Mouse (Mus musculus): ENCODE measurements around the gene Chst11.

Gene Chst11

GRCm38 (mm10) chr10:83161656-83162365, 176.5 kb downstream of the Chst11 start:
- in situ Hi-C loops (cut with MboI; ENCODE audit: unreplicated experiment in 2 of 2) = no loop called here

- in situ Hi-C loops (cut with MboI; ENCODE audit: unreplicated experiment in 2 of 2) = no loop called here
Observed at GRCm38 (mm10) chr10:83163946-83164345, 178.6 kb downstream of the Chst11 start.

GRCm38 (mm10) chr10:83164901-83165435, 179.7 kb downstream of the Chst11 start:
- in situ Hi-C loops (cut with MboI; ENCODE audit: unreplicated experiment in 2 of 2) = no loop called here

- in situ Hi-C loops (cut with MboI; ENCODE audit: unreplicated experiment in 2 of 2) = no loop called here
Observed at GRCm38 (mm10) chr10:83165521-83166243, 180.4 kb downstream of the Chst11 start.

GRCm38 (mm10) chr10:83166272-83166671, 181.0 kb downstream of the Chst11 start:
- in situ Hi-C loops (cut with MboI; ENCODE audit: unreplicated experiment in 2 of 2) = no loop called here

GRCm38 (mm10) chr10:83167492-83167891, 182.2 kb downstream of the Chst11 start:
- in situ Hi-C loops (cut with MboI; ENCODE audit: unreplicated experiment in 2 of 2) = no loop called here

GRCm38 (mm10) chr10:83168303-83169056, 183.2 kb downstream of the Chst11 start:
- in situ Hi-C loops (cut with MboI; ENCODE audit: unreplicated experiment in 2 of 2) = no loop called here

- in situ Hi-C loops (cut with MboI; ENCODE audit: unreplicated experiment in 2 of 2) = no loop called here
Observed at GRCm38 (mm10) chr10:83169554-83169953, 184.3 kb downstream of the Chst11 start.

- in situ Hi-C loops (cut with MboI; ENCODE audit: unreplicated experiment in 2 of 2) = no loop called here
Observed at GRCm38 (mm10) chr10:83178151-83178550, 192.9 kb downstream of the Chst11 start.

GRCm38 (mm10) chr10:83178661-83179060, 193.4 kb downstream of the Chst11 start:
- in situ Hi-C loops (cut with MboI; ENCODE audit: unreplicated experiment in 2 of 2) = no loop called here

GRCm38 (mm10) chr10:83181831-83182572, 196.7 kb downstream of the Chst11 start:
- in situ Hi-C loops (cut with MboI; ENCODE audit: unreplicated experiment in 2 of 2) = loop anchor here (5.0 to 10.0 kb wide), 3 partner anchors 195 to 387 kb away; partner anchors contain the start of gene Chst11 (in 2 of the 2)

- in situ Hi-C loops (cut with MboI; ENCODE audit: unreplicated experiment in 2 of 2) = loop anchor here (5.0 to 10.0 kb wide), 3 partner anchors 195 to 388 kb away; partner anchors contain the start of gene Chst11 (in 2 of the 2)
Observed at GRCm38 (mm10) chr10:83182573-83182960, 197.3 kb downstream of the Chst11 start.

GRCm38 (mm10) chr10:83183634-83184479, 198.6 kb downstream of the Chst11 start:
- in situ Hi-C loops (cut with MboI; ENCODE audit: unreplicated experiment in 2 of 2) = loop anchor here (5.0 to 10.0 kb wide), 3 partner anchors 197 to 389 kb away; partner anchors contain the start of gene Chst11 (in 2 of the 2)

- in situ Hi-C loops (cut with MboI; ENCODE audit: unreplicated experiment in 2 of 2) = loop anchor here (5.0 to 10.0 kb wide), 3 partner anchors 197 to 390 kb away; partner anchors contain the start of gene Chst11 (in 2 of the 2)
Observed at GRCm38 (mm10) chr10:83184480-83185069, 199.3 kb downstream of the Chst11 start.

- in situ Hi-C loops (cut with MboI; ENCODE audit: unreplicated experiment in 2 of 2) = loop anchor here in 1 of 2 experiments (10.0 kb wide), 2 partner anchors 200 to 390 kb away; partner anchors contain the start of gene Chst11
Observed at GRCm38 (mm10) chr10:83185121-83185520, 199.8 kb downstream of the Chst11 start.

GRCm38 (mm10) chr10:83186167-83186566, 200.9 kb downstream of the Chst11 start:
- in situ Hi-C loops (cut with MboI; ENCODE audit: unreplicated experiment in 2 of 2) = loop anchor here in 1 of 2 experiments (10.0 kb wide), 2 partner anchors 201 to 391 kb away; partner anchors contain the start of gene Chst11

- in situ Hi-C loops (cut with MboI; ENCODE audit: unreplicated experiment in 2 of 2) = loop anchor here in 1 of 2 experiments (10.0 kb wide), 2 partner anchors 202 to 392 kb away; partner anchors contain the start of gene Chst11
Observed at GRCm38 (mm10) chr10:83186984-83187383, 201.7 kb downstream of the Chst11 start.

- in situ Hi-C loops (cut with MboI; ENCODE audit: unreplicated experiment in 2 of 2) = loop anchor here in 1 of 2 experiments (10.0 kb wide), 2 partner anchors 204 to 394 kb away; partner anchors contain the start of gene Chst11
Observed at GRCm38 (mm10) chr10:83189071-83189470, 203.8 kb downstream of the Chst11 start.
